Mouse (Mus musculus) lung, postnatal 0 days (tissue): ENCODE data around the gene Srp9.

ENCODE experiments used
- CTCF ChIP-seq: IDR thresholded peaks from 2 replicates; pipeline ENCODE4 v1.5.1; 2016; ENCODE audit warnings: antibody characterized with exemption, mild to moderate bottlenecking
- EP300 ChIP-seq: IDR thresholded peaks from 2 replicates; pipeline ENCODE4 v1.6.1; 2016; ENCODE audit warnings: antibody characterized with exemption, mild to moderate bottlenecking, control low read depth

DNA sequence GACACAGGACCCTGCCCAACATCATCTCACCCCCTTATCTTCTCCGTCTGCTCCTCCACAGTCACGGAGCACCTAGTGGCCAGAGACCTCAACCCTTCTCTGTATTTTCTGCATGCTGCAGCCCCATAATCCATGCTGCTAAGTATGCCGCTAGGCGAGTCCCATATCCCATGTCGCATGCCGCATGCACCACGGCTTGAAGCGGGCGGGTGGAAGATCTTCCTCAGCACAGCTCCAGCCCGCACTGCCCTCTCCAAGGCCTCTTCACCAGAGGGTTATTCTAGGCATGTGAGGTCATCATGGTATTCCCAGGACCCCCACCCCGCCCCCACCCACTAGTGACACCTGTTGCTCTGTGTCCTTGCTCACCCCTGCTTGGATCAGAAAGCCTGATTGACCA is 11.4 kb upstream of the Srp9 start:
- no peak for TF ChIP-seq CTCF
- TF ChIP-seq EP300: no peak
